Mouse (Mus musculus) MEL (cell line): ENCODE results near the gene Tmeff1. TPM values are rescaled to one million over a fixed set of nuclear protein-coding genes. Genes with fewer than 3 reads are reported as not detected.

Experiments
- DNase-seq: peaks from one replicate; pipeline ENCODE4 v3.0.0; 2011; ENCODE audit warnings: low read depth, low spot score
- H3K27ac ChIP-seq: 2 replicates; pipeline ENCODE4 v1.5.1; 2012; ENCODE audit warnings: low read depth, mild to moderate bottlenecking, control low read depth, low read length, moderate library complexity; ENCODE audit not compliant: control insufficient read depth
- H3K27me3 ChIP-seq, 2 experiments: fragments of 150-350 bp in 1 of 2; sonication (generic) in 1 of 2; 2 replicates each; pipeline ENCODE4 v1.6.1; 2012; ENCODE audit warnings: low read length in 2 of 2, mild to moderate bottlenecking in 2 of 2, improper control_type of control experiment in 1 of 2, moderate library complexity in 1 of 2; ENCODE audit not compliant: insufficient read depth in 2 of 2, control insufficient read depth in 1 of 2
- H3K36me3 ChIP-seq, 2 experiments: 2 replicates each; pipeline ENCODE4 v1.6.1; 2012 to 2014; ENCODE audit warnings: low read length in 2 of 2, improper control_type of control experiment in 1 of 2, inconsistent platforms in 1 of 2, mild to moderate bottlenecking in 1 of 2; ENCODE audit not compliant: insufficient read depth in 2 of 2, control insufficient read depth in 1 of 2
- H3K4me1 ChIP-seq, 2 experiments: fragments of 150-350 bp in 1 of 2; sonication (generic) in 1 of 2; 2 replicates each; pipeline ENCODE4 v1.6.1; 2012; ENCODE audit warnings: low read length in 2 of 2, improper control_type of control experiment in 1 of 2, mild to moderate bottlenecking in 1 of 2; ENCODE audit not compliant: insufficient read depth in 2 of 2, control insufficient read depth in 1 of 2
- H3K4me3 ChIP-seq, 2 experiments: fragments of 150-350 bp in 1 of 2; sonication (generic) in 1 of 2; 2 replicates each; pipeline ENCODE4 v1.5.1; 2012; ENCODE audit warnings: low read depth in 2 of 2, low read length in 2 of 2, mild to moderate bottlenecking in 2 of 2, moderate library complexity in 2 of 2, control low read depth in 1 of 2, improper control_type of control experiment in 1 of 2; ENCODE audit not compliant: control insufficient read depth in 1 of 2, insufficient read depth in 1 of 2
- H3K79me2 ChIP-seq: 2 replicates; pipeline ENCODE4 v1.6.1; 2012; ENCODE audit warnings: mild to moderate bottlenecking, low read length, moderate library complexity; ENCODE audit not compliant: control insufficient read depth, poor library complexity, insufficient read depth
- H3K9ac ChIP-seq: 2 replicates; pipeline ENCODE4 v1.6.1; 2012; ENCODE audit warnings: low read depth, mild to moderate bottlenecking, control low read depth, low read length, moderate library complexity; ENCODE audit not compliant: control insufficient read depth, poor library complexity, severe bottlenecking
- H3K9me3 ChIP-seq: fragments of 150-350 bp; sonication (generic); replicated peaks from 2 replicates; pipeline ENCODE4 v1.6.1; 2012; ENCODE audit warnings: mild to moderate bottlenecking, low read length, improper control_type of control experiment, moderate library complexity; ENCODE audit not compliant: insufficient read depth
- CHD1 ChIP-seq: IDR thresholded peaks from 2 replicates; pipeline ENCODE4 v1.6.1; 2012; ENCODE audit warnings: low read depth, mild to moderate bottlenecking, inconsistent platforms, low read length, improper control_type of control experiment
- E2F4 ChIP-seq: IDR thresholded peaks from 2 replicates; pipeline ENCODE4 v1.6.1; 2011; ENCODE audit warnings: low read depth, low read length, improper control_type of control experiment, borderline replicate concordance
- ELF1 ChIP-seq: IDR thresholded peaks from 2 replicates; pipeline ENCODE4 v1.6.1; 2014; ENCODE audit warnings: low read depth, mild to moderate bottlenecking, inconsistent platforms, low read length, improper control_type of control experiment, moderate library complexity
- GATA1 ChIP-seq: IDR thresholded peaks from 2 replicates; pipeline ENCODE4 v1.6.1; 2011; ENCODE audit warnings: low read depth, low read length, improper control_type of control experiment
- KAT2A ChIP-seq: conservative IDR thresholded peaks from 2 replicates; pipeline ENCODE4 v1.6.1; 2012; ENCODE audit warnings: low read depth, low read length, improper control_type of control experiment, inconsistent platforms
- MYC ChIP-seq: IDR thresholded peaks from 2 replicates; pipeline ENCODE4 v1.6.1; 2011; ENCODE audit warnings: low read depth, mild to moderate bottlenecking, low read length, improper control_type of control experiment, moderate library complexity
- POLR2AphosphoS2 ChIP-seq: IDR thresholded peaks from 2 replicates; pipeline ENCODE4 v1.6.1; 2011; ENCODE audit warnings: low read length, improper control_type of control experiment
- POLR2AphosphoS5 ChIP-seq: IDR thresholded peaks from 2 replicates; pipeline ENCODE4 v1.6.1; 2012; ENCODE audit warnings: low read depth, borderline replicate concordance, mild to moderate bottlenecking, inconsistent platforms, low read length, moderate library complexity, mixed read lengths
- SMC3 ChIP-seq: IDR thresholded peaks from 2 replicates; pipeline ENCODE4 v1.6.1; 2011; ENCODE audit warnings: low read depth, low read length, improper control_type of control experiment
- TBP ChIP-seq: IDR thresholded peaks from 2 replicates; pipeline ENCODE4 v1.8.0; 2011; ENCODE audit warnings: low read depth, low read length, improper control_type of control experiment
- TCF12 ChIP-seq: IDR thresholded peaks from 2 replicates; pipeline ENCODE4 v1.6.1; 2014; ENCODE audit warnings: low read depth, mild to moderate bottlenecking, inconsistent platforms, low read length, improper control_type of control experiment, moderate library complexity
- UBTF ChIP-seq: IDR thresholded peaks from 2 replicates; pipeline ENCODE4 v1.6.1; 2012; ENCODE audit warnings: low read depth, mild to moderate bottlenecking, inconsistent platforms, low read length, improper control_type of control experiment, moderate library complexity, borderline replicate concordance; ENCODE audit not compliant: insufficient read depth
- USF1 ChIP-seq: IDR thresholded peaks from 2 replicates; pipeline ENCODE4 v1.6.1; 2014; ENCODE audit warnings: low read depth, mild to moderate bottlenecking, inconsistent platforms, low read length, improper control_type of control experiment, moderate library complexity
- ZKSCAN1 ChIP-seq: IDR thresholded peaks from 2 replicates; pipeline ENCODE4 v1.6.1; 2012; ENCODE audit warnings: low read depth, mild to moderate bottlenecking, inconsistent platforms, low read length, improper control_type of control experiment, moderate library complexity
- ZMIZ1 ChIP-seq: IDR thresholded peaks from 2 replicates; pipeline ENCODE4 v1.6.1; 2012; ENCODE audit warnings: low read depth, mild to moderate bottlenecking, inconsistent platforms, low read length, improper control_type of control experiment, moderate library complexity
- ZNF384 ChIP-seq: IDR thresholded peaks from 2 replicates; pipeline ENCODE4 v1.6.1; 2012; ENCODE audit warnings: low read depth, mild to moderate bottlenecking, inconsistent platforms, low read length, improper control_type of control experiment
- polyA plus RNA-seq, 2 experiments: library from polyadenylated mRNA; stranded (reverse) in 1 of 2; unstranded in 1 of 2; fragments of >175 nt in 1 of 2; fragments of >200 nt in 1 of 2; gene quantifications; 2 replicates each; pipeline versions ENCODE4 v1.2.1 to v1.2.4; 2012; ENCODE audit warnings: low replicate concordance in 2 of 2, low read depth in 1 of 2; ENCODE audit not compliant: insufficient read length in 2 of 2, insufficient read depth in 1 of 2, missing spikeins in 1 of 2
- total RNA-seq: library from RNA; depleted of rRNA; stranded (reverse); fragments of 300-350 nt; gene quantifications from 2 replicates; pipeline ENCODE4 v1.2.3, GENCODE M21; 2012

Tmeff1 gene
- total and polyA plus RNA-seq, 3 experiments = not detected

GRCm38 (mm10) chr4:48639503-48639902 lies 54.5 kb downstream of the Tmeff1 start:
- H3K27me3 ChIP-seq = no peaks in the 10 kb centered on the region
- no peaks in the 10 kb centered on the region for H3K9me3 ChIP-seq
- H3K27ac ChIP-seq = no peak overlapping the region
- H3K4me1 ChIP-seq = no peaks in the 10 kb centered on the region
- H3K4me3 ChIP-seq = no peak overlapping the region
- H3K9ac ChIP-seq = no peak overlapping the region
- DNase-seq = no peak
- H3K36me3 ChIP-seq = no peaks in the 10 kb centered on the region
- H3K79me2 ChIP-seq = no peaks in the 10 kb centered on the region
- TF ChIP-seq ZNF384 (no peak), ZKSCAN1 (no peak), USF1 (no peak), POLR2AphosphoS5 (no peak), UBTF (no peak), TCF12 (no peak), POLR2AphosphoS2 (no peak), CHD1 (no peak), TBP (no peak)

- no peak overlapping the region for H3K27ac ChIP-seq
- no peak overlapping the region for H3K4me3 ChIP-seq
- no peaks in the 10 kb centered on the region for H3K4me1 ChIP-seq
- no peaks in the 10 kb centered on the region for H3K9me3 ChIP-seq
- TF ChIP-seq ZMIZ1 (no peak), POLR2AphosphoS5 (no peak), UBTF (no peak), ZKSCAN1 (no peak), USF1 (no peak)
- no peaks in the 10 kb centered on the region for H3K27me3 ChIP-seq
- no peak overlapping the region for H3K9ac ChIP-seq
- no peaks in the 10 kb centered on the region for H3K36me3 ChIP-seq
- no peaks in the 10 kb centered on the region for H3K79me2 ChIP-seq
- DNase-seq = no peak
These were observed 58.8 kb downstream of the Tmeff1 start for GRCm38 (mm10) chr4:48643801-48644200.

GRCm38 (mm10) chr4:48646143-48646542 lies 61.2 kb downstream of the Tmeff1 start:
- Histone ChIP-seq H3K36me3 (no peaks in the 10 kb centered on the region), H3K79me2 (no peaks in the 10 kb centered on the region), H3K27me3 (no peaks in the 10 kb centered on the region), H3K27ac (no peak overlapping the region), H3K4me3 (no peak overlapping the region), H3K4me1 (no peaks in the 10 kb centered on the region), H3K9ac (no peak overlapping the region), H3K9me3 (no peaks in the 10 kb centered on the region)
- TF ChIP-seq SMC3 (no peak), POLR2AphosphoS5 (no peak), KAT2A (no peak), E2F4 (no peak), ELF1 (no peak), GATA1 (no peak), MYC (no peak)
- DNase-seq = no peak
